Mouse (Mus musculus): Measurements from ENCODE around the gene Sema3a. TPM values are rescaled to one million over a fixed set of nuclear protein-coding genes. Genes with fewer than 3 reads are reported as not detected.

The Sema3a gene
- polyA plus RNA-seq, 1 experiment from 2014 or later: 30.8 TPM

- no peak for ATAC-seq (ENCODE audit: low read depth)
- H3K9ac ChIP-seq (ENCODE audit: low read length): no peak overlapping the region
- H3K9me3 ChIP-seq (ENCODE audit: control insufficient read depth, low read length): no peaks in the 10 kb centered on the region
- no peak overlapping the region for H3K27ac ChIP-seq (ENCODE audit: low read length)
- no peak overlapping the region for H3K4me2 ChIP-seq (ENCODE audit: low read depth, low read length)
- no peak overlapping the region for H3K4me3 ChIP-seq (ENCODE audit: low read length)
- H3K4me1 ChIP-seq (replicated peaks; ENCODE audit: control insufficient read depth, insufficient read depth, low read length): no peaks in the 10 kb centered on the region
- 35% methylated on average over 4 of the region's 4 CpGs for WGBS
- no peaks in the 10 kb centered on the region for H3K36me3 ChIP-seq (ENCODE audit: control insufficient read depth, insufficient read depth, low read length)
- H3K27me3 ChIP-seq (ENCODE audit: control insufficient read depth, insufficient read depth, low read depth, low read length): no peaks in the 10 kb centered on the region
Observed at GRCm38 (mm10) chr5:13529226-13529625, 404.0 kb downstream of the Sema3a start.

- peak overlapping the region; percentile 65 for H3K27ac ChIP-seq (ENCODE audit: low read length)
Observed at GRCm38 (mm10) chr5:13547472-13548209, 422.4 kb downstream of the Sema3a start.

DNA sequence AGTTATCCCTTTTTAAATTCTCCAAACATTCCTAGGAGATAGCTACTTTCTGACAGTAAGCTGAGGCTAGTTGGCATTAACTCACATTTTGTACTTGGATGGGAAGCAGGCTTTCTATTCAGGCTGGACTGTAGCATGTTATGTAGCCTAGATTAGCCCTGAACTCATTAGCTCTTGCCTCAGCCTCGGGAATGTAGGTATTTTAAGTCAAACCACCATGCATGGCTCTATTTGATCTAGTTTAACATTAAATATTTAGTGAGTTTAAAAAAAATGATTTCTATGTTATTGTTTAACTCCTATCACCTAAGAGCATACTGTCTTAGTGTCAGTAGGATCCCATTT is 423.0 kb downstream of the Sema3a start:
- H3K4me2 ChIP-seq (ENCODE audit: low read depth, low read length): no peak overlapping the region
- H3K27ac ChIP-seq (ENCODE audit: low read length): no peak overlapping the region
- H3K4me1 ChIP-seq (replicated peaks; ENCODE audit: control insufficient read depth, insufficient read depth, low read length): peaks cover 6% of the 10 kb centered on the region
- WGBS: 33% methylated on average over 1 of the region's 1 CpGs
- H3K36me3 ChIP-seq (ENCODE audit: control insufficient read depth, insufficient read depth, low read length): no peaks in the 10 kb centered on the region
- no peaks in the 10 kb centered on the region for H3K9me3 ChIP-seq (ENCODE audit: control insufficient read depth, low read length)
- ATAC-seq (ENCODE audit: low read depth): no peak
- no peaks in the 10 kb centered on the region for H3K27me3 ChIP-seq (ENCODE audit: control insufficient read depth, insufficient read depth, low read depth, low read length)
- H3K9ac ChIP-seq (ENCODE audit: low read length): no peak overlapping the region
- no peak overlapping the region for H3K4me3 ChIP-seq (ENCODE audit: low read length)

More at GRCm38 (mm10) chr5:13547472-13548209, 422.4 kb downstream of the Sema3a start:
- WGBS: 18% methylated on average over 2 of the region's 2 CpGs
- peak; percentile 93 for ATAC-seq (ENCODE audit: low read depth)
- Histone ChIP-seq H3K9ac (ENCODE audit: low read length) (no peak overlapping the region), H3K4me1 (replicated peaks; ENCODE audit: control insufficient read depth, insufficient read depth, low read length) (peaks cover 6% of the 10 kb centered on the region), H3K4me2 (ENCODE audit: low read depth, low read length) (no peak overlapping the region), H3K9me3 (ENCODE audit: control insufficient read depth, low read length) (no peaks in the 10 kb centered on the region), H3K27me3 (ENCODE audit: control insufficient read depth, insufficient read depth, low read depth, low read length) (no peaks in the 10 kb centered on the region), H3K36me3 (ENCODE audit: control insufficient read depth, insufficient read depth, low read length) (no peaks in the 10 kb centered on the region), H3K4me3 (ENCODE audit: low read length) (no peak overlapping the region)

- Histone ChIP-seq H3K27ac (ENCODE audit: low read length) (no peak overlapping the region), H3K9ac (ENCODE audit: low read length) (no peak overlapping the region), H3K4me2 (ENCODE audit: low read depth, low read length) (no peak overlapping the region), H3K27me3 (ENCODE audit: control insufficient read depth, insufficient read depth, low read depth, low read length) (no peaks in the 10 kb centered on the region), H3K9me3 (ENCODE audit: control insufficient read depth, low read length) (no peaks in the 10 kb centered on the region), H3K36me3 (ENCODE audit: control insufficient read depth, insufficient read depth, low read length) (no peaks in the 10 kb centered on the region), H3K4me3 (ENCODE audit: low read length) (no peak overlapping the region), H3K4me1 (replicated peaks; ENCODE audit: control insufficient read depth, insufficient read depth, low read length) (peaks cover 6% of the 10 kb centered on the region)
- no peak for ATAC-seq (ENCODE audit: low read depth)
- WGBS: 67% methylated on average over 5 of the region's 5 CpGs
Observed at GRCm38 (mm10) chr5:13549080-13549479, 423.9 kb downstream of the Sema3a start.

GRCm38 (mm10) chr5:13550953-13551352 is 425.7 kb downstream of the Sema3a start:
- Histone ChIP-seq H3K4me3 (ENCODE audit: low read length) (no peak overlapping the region), H3K4me2 (ENCODE audit: low read depth, low read length) (no peak overlapping the region)
- WGBS: 74% methylated on average over 1 of the region's 1 CpGs

GRCm38 (mm10) chr5:13557257-13557656 is 432.0 kb downstream of the Sema3a start:
- Histone ChIP-seq H3K4me1 (replicated peaks; ENCODE audit: control insufficient read depth, insufficient read depth, low read length) (no peaks in the 10 kb centered on the region), H3K9ac (ENCODE audit: low read length) (no peak overlapping the region), H3K4me2 (ENCODE audit: low read depth, low read length) (no peak overlapping the region), H3K4me3 (ENCODE audit: low read length) (no peak overlapping the region), H3K36me3 (ENCODE audit: control insufficient read depth, insufficient read depth, low read length) (no peaks in the 10 kb centered on the region), H3K9me3 (ENCODE audit: control insufficient read depth, low read length) (no peaks in the 10 kb centered on the region), H3K27me3 (ENCODE audit: control insufficient read depth, insufficient read depth, low read depth, low read length) (no peaks in the 10 kb centered on the region), H3K27ac (ENCODE audit: low read length) (no peak overlapping the region)
- 71% methylated on average over 4 of the region's 4 CpGs for WGBS
- ATAC-seq (ENCODE audit: low read depth): no peak

More at GRCm38 (mm10) chr5:13550953-13551352, 425.7 kb downstream of the Sema3a start:
- no peak for ATAC-seq (ENCODE audit: low read depth)
- Histone ChIP-seq H3K4me1 (replicated peaks; ENCODE audit: control insufficient read depth, insufficient read depth, low read length) (peaks cover 6% of the 10 kb centered on the region), H3K9ac (ENCODE audit: low read length) (no peak overlapping the region), H3K9me3 (ENCODE audit: control insufficient read depth, low read length) (no peaks in the 10 kb centered on the region), H3K27me3 (ENCODE audit: control insufficient read depth, insufficient read depth, low read depth, low read length) (no peaks in the 10 kb centered on the region), H3K36me3 (ENCODE audit: control insufficient read depth, insufficient read depth, low read length) (no peaks in the 10 kb centered on the region), H3K27ac (ENCODE audit: low read length) (no peak overlapping the region)

- no peak for ATAC-seq (ENCODE audit: low read depth)
- Histone ChIP-seq H3K36me3 (ENCODE audit: control insufficient read depth, insufficient read depth, low read length) (peaks cover 3% of the 10 kb centered on the region), H3K4me2 (ENCODE audit: low read depth, low read length) (no peak overlapping the region), H3K4me1 (replicated peaks; ENCODE audit: control insufficient read depth, insufficient read depth, low read length) (no peaks in the 10 kb centered on the region), H3K27me3 (ENCODE audit: control insufficient read depth, insufficient read depth, low read depth, low read length) (no peaks in the 10 kb centered on the region), H3K4me3 (ENCODE audit: low read length) (no peak overlapping the region), H3K27ac (ENCODE audit: low read length) (no peak overlapping the region), H3K9ac (ENCODE audit: low read length) (no peak overlapping the region), H3K9me3 (ENCODE audit: control insufficient read depth, low read length) (0 out of 2 replicates have a peak, but pooled peaks cover 3% of the 10 kb centered on the region)
- 74% methylated on average over 3 of the region's 3 CpGs for WGBS
Observed at GRCm38 (mm10) chr5:13573867-13574266, 448.7 kb downstream of the Sema3a start.

DNA sequence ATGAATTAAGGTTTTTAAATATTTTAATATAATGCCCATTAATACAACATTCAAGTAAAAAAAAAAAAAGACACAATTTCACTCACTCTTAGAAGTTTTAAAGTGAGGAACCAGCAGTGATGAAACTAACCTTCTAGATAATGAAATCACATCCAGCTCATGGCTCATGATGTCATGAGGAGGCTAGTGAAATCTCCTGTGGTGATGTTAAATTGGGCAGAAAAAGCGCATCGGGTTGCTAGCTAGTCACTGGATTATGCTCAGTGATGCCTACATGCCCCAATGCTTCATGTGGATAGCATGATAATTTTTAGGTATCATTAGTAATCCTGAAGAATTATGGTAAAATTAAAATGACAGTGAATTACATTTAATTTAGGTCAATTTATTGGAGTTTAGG is 453.9 kb downstream of the Sema3a start:
- Histone ChIP-seq H3K9ac (ENCODE audit: low read length) (no peak overlapping the region), H3K4me3 (ENCODE audit: low read length) (no peak overlapping the region), H3K27me3 (ENCODE audit: control insufficient read depth, insufficient read depth, low read depth, low read length) (no peaks in the 10 kb centered on the region), H3K36me3 (ENCODE audit: control insufficient read depth, insufficient read depth, low read length) (no peaks in the 10 kb centered on the region), H3K9me3 (ENCODE audit: control insufficient read depth, low read length) (no peaks in the 10 kb centered on the region), H3K4me1 (replicated peaks; ENCODE audit: control insufficient read depth, insufficient read depth, low read length) (no peaks in the 10 kb centered on the region), H3K27ac (ENCODE audit: low read length) (no peak overlapping the region), H3K4me2 (ENCODE audit: low read depth, low read length) (no peak overlapping the region)
- WGBS: 91% methylated on average over 2 of the region's 2 CpGs
- ATAC-seq (ENCODE audit: low read depth): no peak

DNA sequence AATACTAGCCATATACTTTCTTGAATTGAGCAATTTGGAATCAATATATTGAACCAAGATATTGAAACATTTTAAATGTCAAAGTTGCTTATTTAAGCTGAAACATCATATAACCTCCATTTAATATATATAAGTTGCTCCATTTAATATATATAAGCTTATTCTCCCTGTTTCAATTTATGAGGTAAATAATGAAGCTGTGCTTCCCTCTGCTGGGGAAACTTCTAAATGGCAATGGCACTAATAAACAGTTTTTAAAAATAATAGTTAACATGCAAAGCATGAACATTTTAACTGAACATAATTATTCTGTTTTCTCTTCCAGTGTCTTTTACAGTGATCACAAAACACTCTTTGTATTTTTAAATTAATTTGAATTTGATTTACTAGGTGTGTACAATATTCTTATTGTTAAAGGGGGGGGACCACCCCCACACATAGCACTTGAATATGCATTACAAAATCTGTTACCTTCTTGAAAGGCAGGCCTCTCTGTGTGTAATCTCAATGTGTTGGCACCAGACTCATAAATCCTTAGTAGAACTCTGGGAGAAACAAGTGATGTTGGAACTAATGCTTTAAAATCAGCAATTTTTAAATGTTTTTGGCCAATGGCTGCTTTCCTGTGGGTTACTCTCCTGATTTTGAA is 460.5 kb downstream of the Sema3a start:
- no peak overlapping the region for H3K27ac ChIP-seq (ENCODE audit: low read length)
- no peak for ATAC-seq (ENCODE audit: low read depth)
- no peak overlapping the region for H3K9ac ChIP-seq (ENCODE audit: low read length)

More for the DNA sequence above, 460.5 kb downstream of the Sema3a start:
- Histone ChIP-seq H3K27me3 (ENCODE audit: control insufficient read depth, insufficient read depth, low read depth, low read length) (no peaks in the 10 kb centered on the region), H3K36me3 (ENCODE audit: control insufficient read depth, insufficient read depth, low read length) (no peaks in the 10 kb centered on the region), H3K9me3 (ENCODE audit: control insufficient read depth, low read length) (no peaks in the 10 kb centered on the region), H3K4me1 (replicated peaks; ENCODE audit: control insufficient read depth, insufficient read depth, low read length) (no peaks in the 10 kb centered on the region), H3K4me2 (ENCODE audit: low read depth, low read length) (no peak overlapping the region), H3K4me3 (ENCODE audit: low read length) (no peak overlapping the region)
